Mouse (Mus musculus) heart, embryonic 15.5 days (tissue): ENCODE measurements around the gene Arid3c. TPM values are rescaled to one million over a fixed set of nuclear protein-coding genes. Genes with fewer than 3 reads are reported as not detected.
"Not testable (repeated sequence)": the region's sequence is repeated elsewhere in the genome, so short reads cannot be mapped to it uniquely, and the experiment has no call there.

Experiments
- ATAC-seq: fragments of 200-750 bp; cut with Nextera tagmentation; replicated peaks from 2 replicates; pipeline ENCODE4 v1.8.0; 2017; ENCODE audit warnings: low read depth, moderate TSS enrichment; ENCODE audit not compliant: insufficient number of reproducible peaks, insufficient read depth, low FRiP score
- H3K27ac ChIP-seq: fragments of 300-500 bp; sonication (generic); 2 replicates; pipeline ENCODE4 v1.5.1; 2015; ENCODE audit warnings: mild to moderate bottlenecking, inconsistent platforms
- H3K27me3 ChIP-seq: fragments of 300-500 bp; sonication (generic); 2 replicates; pipeline ENCODE4 v1.6.1; 2015; ENCODE audit warnings: inconsistent platforms
- H3K36me3 ChIP-seq: fragments of 300-500 bp; sonication (generic); 2 replicates; pipeline ENCODE4 v1.6.1; 2015; ENCODE audit warnings: mild to moderate bottlenecking, inconsistent platforms
- H3K4me1 ChIP-seq: fragments of 300-500 bp; sonication (generic); replicated peaks from 2 replicates; pipeline ENCODE4 v1.6.1; 2015; ENCODE audit warnings: inconsistent platforms
- H3K4me2 ChIP-seq: fragments of 300-500 bp; sonication (generic); 2 replicates; pipeline ENCODE4 v1.6.1; 2015; ENCODE audit warnings: inconsistent platforms, mild to moderate bottlenecking, moderate library complexity
- H3K4me3 ChIP-seq: fragments of 300-500 bp; sonication (generic); 2 replicates; pipeline ENCODE4 v1.5.1; 2015; ENCODE audit warnings: mild to moderate bottlenecking, inconsistent platforms
- H3K9ac ChIP-seq: fragments of 300-500 bp; sonication (generic); 2 replicates; pipeline ENCODE4 v1.6.1; 2015; ENCODE audit warnings: mild to moderate bottlenecking, inconsistent platforms
- H3K9me3 ChIP-seq: fragments of 300-500 bp; sonication (generic); replicated peaks from 2 replicates; pipeline ENCODE4 v1.6.1; 2016; ENCODE audit warnings: inconsistent platforms
- WGBS: fragments of 180-500 bp; shearing (Covaris S2); methylation state at CpG from one replicate; pipeline ENCODE4 v1.1.7; 2015; ENCODE audit warnings: mixed read lengths; 5-methylcytosine and 5-hydroxymethylcytosine counted together
- polyA plus RNA-seq: library from polyadenylated mRNA; unstranded; fragments of >200 nt; fragmentation: Nextera tagmentation; extraction: Ambion mirVana; gene quantifications from 2 replicates; pipeline ENCODE4 v1.2.1, GENCODE M21; 2015

The Arid3c gene
- not detected in 2 replicates for polyA plus RNA-seq

- peaks cover 81% of the 10 kb centered on the region for H3K27me3 ChIP-seq
- WGBS = 2% methylated on average over 50 of the region's 50 CpGs
- no peaks in the 10 kb centered on the region for H3K36me3 ChIP-seq
- H3K9ac ChIP-seq = peak within 1 kb of the TSS; percentile 43; the same call in 1 of the 2 replicates
- no peaks in the 10 kb centered on the region for H3K9me3 ChIP-seq
- H3K4me2 ChIP-seq = peak within 1 kb of the TSS; percentile 86
- H3K4me1 ChIP-seq = peaks cover 10% of the 10 kb centered on the region
- ATAC-seq = 0 out of 2 replicates have a peak, but pooled peaks have one; percentile 37
- no peak within 1 kb of the TSS for H3K27ac ChIP-seq
- peak within 1 kb of the TSS; percentile 46 for H3K4me3 ChIP-seq
Observed at GRCm38 (mm10) chr4:41731052-41731765, at the start of gene Arid3c. Gene Arid3c, minus strand, starts transcription at chr4:41731142.

- not testable (repeated sequence) for ATAC-seq, H3K36me3 ChIP-seq, H3K4me2 ChIP-seq, H3K4me3 ChIP-seq, H3K4me1 ChIP-seq, H3K27ac ChIP-seq, H3K9ac ChIP-seq, H3K27me3 ChIP-seq, H3K9me3 ChIP-seq
- WGBS = 90% methylated on average over 1 of the region's 1 CpGs
Observed at GRCm38 (mm10) chr4:41775840-41776239, 44.9 kb upstream of the Arid3c start.

DNA sequence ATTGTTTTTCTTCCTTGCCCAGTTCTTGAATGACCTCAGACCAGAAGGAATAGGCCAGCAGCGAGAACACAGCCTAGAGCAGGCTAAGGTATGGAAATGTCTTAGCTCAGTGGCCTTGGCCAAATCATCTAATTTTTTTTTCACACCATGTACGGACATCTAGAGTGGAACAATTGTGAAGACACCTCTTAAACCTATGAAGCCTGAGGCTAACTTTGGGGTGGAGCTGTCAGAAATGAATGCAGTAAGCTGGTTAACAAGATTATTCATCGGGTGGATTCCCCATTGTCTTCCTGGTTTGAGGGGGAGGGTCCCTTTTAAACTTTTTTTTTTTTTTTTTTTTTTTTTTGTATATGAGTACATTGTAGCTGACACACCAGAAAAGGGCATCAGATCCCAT, 43.6 kb upstream of the Arid3c start:
- H3K4me1 ChIP-seq, H3K9me3 ChIP-seq, ATAC-seq, H3K36me3 ChIP-seq, H3K27me3 ChIP-seq, H3K9ac ChIP-seq: not testable (repeated sequence)
- peak overlapping the region; percentile 52 for H3K4me3 ChIP-seq
- peak overlapping the region; percentile 69 for H3K27ac ChIP-seq
- 72% methylated on average over 3 of the region's 3 CpGs for WGBS
- peak overlapping the region; percentile 62 for H3K4me2 ChIP-seq

DNA sequence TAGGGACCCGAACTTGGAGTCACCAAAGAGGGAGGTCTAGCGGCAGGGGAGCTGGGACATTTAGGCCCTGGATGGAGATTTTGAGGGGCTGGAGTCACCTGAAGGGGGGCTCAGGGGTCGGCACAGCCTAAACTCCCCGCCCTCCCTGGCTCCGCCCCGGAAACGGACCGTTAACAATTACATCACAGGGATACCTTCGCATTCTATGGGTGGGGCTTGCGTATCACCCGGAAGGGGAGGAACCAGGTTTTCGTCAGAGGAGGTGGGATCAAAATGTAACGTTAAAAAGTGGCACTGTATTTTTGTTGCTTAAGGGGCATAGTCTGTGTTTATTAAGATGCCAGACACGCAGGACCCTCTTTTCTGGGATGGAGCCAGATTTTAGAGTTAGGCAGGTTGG, 43.1 kb upstream of the Arid3c start, which contains the start of gene Ccl27a:
Ccl27a (minus strand) TSS at position 246 of the 400 bp plus-strand sequence.
- peak within 1 kb of the TSS; percentile 62 for H3K4me2 ChIP-seq
- not testable (repeated sequence) for ATAC-seq, H3K9me3 ChIP-seq, H3K4me1 ChIP-seq, H3K9ac ChIP-seq, H3K36me3 ChIP-seq, H3K27me3 ChIP-seq
- H3K27ac ChIP-seq = peak within 1 kb of the TSS; percentile 69
- H3K4me3 ChIP-seq = peak within 1 kb of the TSS; percentile 52
- 4% methylated on average over 12 of the region's 14 CpGs for WGBS

- ATAC-seq, H3K27me3 ChIP-seq, H3K4me1 ChIP-seq, H3K9ac ChIP-seq, H3K9me3 ChIP-seq, H3K36me3 ChIP-seq: not testable (repeated sequence)
- peak overlapping the region; percentile 52 for H3K4me3 ChIP-seq
- WGBS = under 1% methylated on average over 20 of the region's 25 CpGs
- peak overlapping the region; percentile 67; the same call in 1 of the 2 replicates for H3K27ac ChIP-seq
- H3K4me2 ChIP-seq = peak overlapping the region; percentile 62
Observed at GRCm38 (mm10) chr4:41773502-41773901, 42.6 kb upstream of the Arid3c start.

DNA sequence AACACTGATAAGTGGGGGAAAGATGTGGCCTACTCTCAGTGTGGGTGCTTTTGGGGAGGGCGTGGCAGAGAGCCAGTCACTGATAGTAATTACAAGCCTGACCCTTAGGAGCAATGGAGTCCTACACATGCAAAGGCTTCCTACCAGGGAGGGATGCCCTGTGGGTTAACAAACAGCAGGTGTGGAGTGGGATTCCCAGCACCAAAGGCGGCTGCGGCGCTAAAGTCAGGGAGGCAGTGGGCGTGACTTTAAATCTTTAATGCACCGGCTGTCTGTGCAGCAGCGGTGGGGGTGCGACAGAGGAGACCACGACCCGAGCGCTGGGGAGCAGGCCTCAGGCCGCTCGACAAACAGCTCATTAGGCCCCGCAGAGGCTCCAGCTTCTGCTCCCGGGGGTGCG, 42.0 kb upstream of the Arid3c start:
- not testable (repeated sequence) for H3K27me3 ChIP-seq, H3K9me3 ChIP-seq, H3K9ac ChIP-seq, H3K4me1 ChIP-seq, ATAC-seq, H3K36me3 ChIP-seq
- Histone ChIP-seq H3K4me2 (peak overlapping the region; percentile 56), H3K27ac (peak overlapping the region; percentile 42; the same call in 1 of the 2 replicates), H3K4me3 (peak overlapping the region; percentile 40)
- 6% methylated on average over 9 of the region's 16 CpGs for WGBS

DNA sequence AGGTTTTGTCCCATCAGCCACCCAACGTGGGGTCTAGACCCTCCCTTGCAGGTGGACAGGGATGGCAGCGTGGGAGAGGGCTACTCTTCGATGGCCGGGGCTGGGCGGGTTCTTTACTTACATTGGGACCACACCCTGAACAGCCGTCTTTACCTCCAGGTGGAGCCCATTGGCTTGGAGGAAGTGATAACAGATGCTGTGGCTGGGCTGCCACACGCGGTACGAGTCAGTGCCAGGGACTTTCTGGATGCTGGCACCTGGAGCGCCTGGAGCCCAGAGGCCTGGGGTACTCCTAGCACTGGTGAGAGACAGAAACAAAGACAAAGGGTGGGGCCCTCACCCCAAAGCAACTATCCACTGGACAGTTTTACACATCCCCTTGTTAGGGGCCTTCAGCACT, 36.4 kb upstream of the Arid3c start:
- H3K36me3 ChIP-seq, ATAC-seq, H3K9ac ChIP-seq, H3K4me1 ChIP-seq, H3K27me3 ChIP-seq, H3K4me2 ChIP-seq, H3K27ac ChIP-seq, H3K9me3 ChIP-seq, H3K4me3 ChIP-seq: not testable (repeated sequence)
- 75% methylated on average over 10 of the region's 10 CpGs for WGBS

DNA sequence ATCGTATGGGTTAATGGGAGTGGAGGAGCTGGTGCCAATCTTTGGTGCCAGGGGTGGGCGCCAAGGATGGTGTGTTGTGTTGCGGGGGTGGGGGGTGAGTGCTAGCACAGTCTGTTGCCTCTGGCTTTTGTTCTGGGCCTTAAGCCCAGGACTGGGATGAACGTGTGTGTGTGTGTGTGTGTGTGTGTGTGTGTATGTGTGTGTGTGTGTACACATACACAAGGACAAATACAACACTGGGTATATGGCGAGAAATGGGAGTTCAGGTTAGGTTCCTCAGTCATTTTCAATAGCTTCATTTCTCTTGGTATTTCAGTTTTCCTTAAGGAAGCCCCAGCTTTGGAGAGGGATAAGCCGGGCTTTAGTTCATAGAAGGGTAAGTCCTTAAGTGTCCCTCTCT, 32.2 kb upstream of the Arid3c start:
- not testable (repeated sequence) for H3K36me3 ChIP-seq, ATAC-seq, H3K9me3 ChIP-seq, H3K9ac ChIP-seq, H3K4me3 ChIP-seq, H3K27me3 ChIP-seq, H3K4me2 ChIP-seq
- 74% methylated on average over 4 of the region's 6 CpGs for WGBS
- Histone ChIP-seq H3K4me1 (peaks cover 41% of the 10 kb centered on the region), H3K27ac (peak overlapping the region; percentile 95; the same call in 1 of the 2 replicates)

DNA sequence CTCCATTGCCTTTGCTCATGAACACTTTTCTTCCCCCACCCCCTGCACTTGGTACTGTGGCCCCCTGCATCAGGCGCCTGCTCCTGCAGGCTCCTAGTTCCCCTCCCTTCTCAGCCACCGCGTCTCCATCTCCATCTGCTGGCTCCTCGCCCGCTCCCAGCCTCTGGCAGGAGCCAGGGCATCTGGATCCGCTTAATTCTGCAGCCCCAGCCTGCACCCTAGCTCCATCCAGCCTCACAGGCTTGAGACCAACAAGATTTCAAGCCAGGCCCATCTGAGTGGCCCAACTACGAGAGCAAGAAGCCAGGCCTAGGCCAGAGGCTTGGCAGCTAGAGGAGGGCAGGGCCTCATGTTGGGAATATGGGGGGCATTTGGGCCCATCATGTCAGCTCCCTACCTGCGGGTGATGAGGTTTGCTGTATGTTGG, 31.8 kb upstream of the Arid3c start:
- peak overlapping the region; percentile 95 for H3K27ac ChIP-seq
- not testable (repeated sequence) for H3K27me3 ChIP-seq, H3K36me3 ChIP-seq, ATAC-seq, H3K9me3 ChIP-seq
- H3K4me2 ChIP-seq = peak overlapping the region; percentile 63
- H3K4me1 ChIP-seq = peaks cover 41% of the 10 kb centered on the region
- WGBS = 35% methylated on average over 8 of the region's 8 CpGs
- peak overlapping the region; percentile 33 for H3K9ac ChIP-seq
- H3K4me3 ChIP-seq = peak overlapping the region; percentile 49

GRCm38 (mm10) chr4:41762099-41762687, 31.3 kb upstream of the Arid3c start:
- Histone ChIP-seq H3K27me3 (no peaks in the 10 kb centered on the region), H3K4me1 (peaks cover 41% of the 10 kb centered on the region), H3K36me3 (peaks cover 9% of the 10 kb centered on the region; the same call in 1 of the 2 replicates), H3K27ac (peak overlapping the region; percentile 95), H3K4me2 (peak overlapping the region; percentile 63), H3K9me3 (no peaks in the 10 kb centered on the region), H3K9ac (peak overlapping the region; percentile 33; the same call in 1 of the 2 replicates), H3K4me3 (peak overlapping the region; percentile 49)
- 41% methylated on average over 8 of the region's 8 CpGs for WGBS
- peak; percentile 20; the same call in 1 of the 2 replicates for ATAC-seq

- H3K4me3 ChIP-seq = peak overlapping the region; percentile 49
- H3K9ac ChIP-seq = 0 out of 2 replicates have a peak overlapping the region, but pooled peaks have one; percentile 49
- H3K27me3 ChIP-seq = no peaks in the 10 kb centered on the region
- ATAC-seq = no peak
- H3K4me2 ChIP-seq = peak overlapping the region; percentile 63
- H3K4me1 ChIP-seq = peaks cover 44% of the 10 kb centered on the region
- no peaks in the 10 kb centered on the region for H3K9me3 ChIP-seq
- H3K27ac ChIP-seq = peak overlapping the region; percentile 95
- peaks cover 9% of the 10 kb centered on the region; the same call in 1 of the 2 replicates for H3K36me3 ChIP-seq
Observed at GRCm38 (mm10) chr4:41761680-41762079, 30.7 kb upstream of the Arid3c start.
